Mouse (Mus musculus): ENCODE measurements around the gene Sec24d. TPM values are rescaled to one million over a fixed set of nuclear protein-coding genes. Genes with fewer than 3 reads are reported as not detected.

Gene Sec24d
- polyA plus RNA-seq, 1 experiment from 2014 or later = 34.9 TPM

DNA sequence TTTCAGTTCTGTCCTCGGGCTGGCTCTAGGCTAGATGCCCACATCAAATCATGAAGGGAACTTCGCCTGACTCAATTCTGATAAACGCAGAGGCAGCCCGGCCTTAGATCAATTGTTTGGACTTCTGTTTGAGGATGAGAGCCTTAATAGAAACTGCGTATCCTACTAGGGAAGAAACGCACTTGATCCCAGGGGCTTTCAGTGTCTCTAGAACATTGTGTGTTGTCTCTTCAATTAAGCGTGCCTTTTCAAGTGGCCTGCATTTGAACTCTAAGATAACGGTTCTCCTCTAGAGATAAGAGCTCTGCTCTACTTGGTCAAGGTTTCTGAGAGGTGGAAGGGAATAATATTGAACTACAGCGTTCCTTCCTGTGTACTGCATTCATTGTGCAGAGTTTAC, 49.8 kb downstream of the Sec24d start:
- TF ChIP-seq CTCF (IDR thresholded peaks at IDR 0.05) = no peak
- TF ChIP-seq EP300 (IDR thresholded peaks at IDR 0.05) = no peak

DNA sequence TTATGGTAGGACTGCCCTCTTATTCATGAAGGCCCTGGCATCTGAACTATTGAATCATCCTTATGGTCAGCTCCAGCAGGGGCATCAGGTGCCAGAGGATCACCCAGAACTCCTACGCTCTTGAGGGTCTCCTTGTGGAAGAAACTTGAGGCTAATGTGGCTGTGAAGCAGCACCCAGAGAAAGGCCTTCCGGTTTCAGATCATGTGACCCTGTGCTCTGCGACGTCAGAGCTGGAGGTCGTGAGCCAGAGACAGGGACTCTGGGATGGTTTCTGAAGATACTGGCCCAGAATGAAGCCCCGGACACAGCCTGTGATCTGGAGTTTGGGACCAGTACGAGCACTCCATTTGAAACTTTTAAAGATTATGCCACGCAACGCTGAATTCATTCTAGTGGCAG, 53.1 kb downstream of the Sec24d start:
- H3K27ac ChIP-seq (ENCODE audit: low read length) = no peak overlapping the region
- no peak overlapping the region for H3K4me3 ChIP-seq (ENCODE audit: low read depth, low read length)
- H3K27me3 ChIP-seq (replicated peaks; ENCODE audit: insufficient read depth, low read length) = no peaks in the 10 kb centered on the region
- no peak overlapping the region for H3K9ac ChIP-seq (replicated peaks; ENCODE audit: low read depth)
- no peaks in the 10 kb centered on the region for H3K9me3 ChIP-seq (ENCODE audit: low read length)
- H3K36me3 ChIP-seq (ENCODE audit: insufficient read depth, low read length) = no peaks in the 10 kb centered on the region
- no peak for DNase-seq (ENCODE audit: low spot score)
- ATAC-seq = no peak
- no peaks in the 10 kb centered on the region for H3K4me1 ChIP-seq (ENCODE audit: insufficient read depth, low read depth, low read length)
- WGBS = 71% methylated on average over 9 of the region's 9 CpGs
- TF ChIP-seq EP300 (IDR thresholded peaks at IDR 0.05) = no peak
- no peak for TF ChIP-seq CTCF (IDR thresholded peaks at IDR 0.05)
- H3K4me2 ChIP-seq (replicated peaks; ENCODE audit: low read depth, low read length) = no peak overlapping the region

More for the DNA sequence above, 49.8 kb downstream of the Sec24d start:
- no peak overlapping the region for H3K4me3 ChIP-seq (ENCODE audit: low read depth, low read length)
- H3K4me1 ChIP-seq (ENCODE audit: insufficient read depth, low read depth, low read length) = no peaks in the 10 kb centered on the region
- WGBS = 55% methylated on average over 9 of the region's 9 CpGs
- H3K27me3 ChIP-seq (replicated peaks; ENCODE audit: insufficient read depth, low read length) = no peaks in the 10 kb centered on the region
- ATAC-seq = no peak
- DNase-seq (ENCODE audit: low spot score) = no peak
- H3K27ac ChIP-seq (ENCODE audit: low read length) = no peak overlapping the region
- no peaks in the 10 kb centered on the region for H3K9me3 ChIP-seq (ENCODE audit: low read length)
- H3K36me3 ChIP-seq (ENCODE audit: insufficient read depth, low read length) = no peaks in the 10 kb centered on the region
- H3K4me2 ChIP-seq (replicated peaks; ENCODE audit: low read depth, low read length) = no peak overlapping the region
- H3K9ac ChIP-seq (replicated peaks; ENCODE audit: low read depth) = no peak overlapping the region

- no peaks in the 10 kb centered on the region for H3K27me3 ChIP-seq (replicated peaks; ENCODE audit: insufficient read depth, low read length)
- no peak overlapping the region for H3K9ac ChIP-seq (replicated peaks; ENCODE audit: low read depth)
- H3K4me3 ChIP-seq (ENCODE audit: low read depth, low read length) = no peak overlapping the region
- H3K27ac ChIP-seq (ENCODE audit: low read length) = no peak overlapping the region
- WGBS = 87% methylated on average over 6 of the region's 6 CpGs
- ATAC-seq (peak; percentile 37; the same call in 1 of the 2 replicates), DNase-seq (ENCODE audit: low spot score) (peak; percentile 11)
- TF ChIP-seq CTCF (IDR thresholded peaks at IDR 0.05) (no peak), EP300 (IDR thresholded peaks at IDR 0.05) (no peak)
- no peaks in the 10 kb centered on the region for H3K4me1 ChIP-seq (ENCODE audit: insufficient read depth, low read depth, low read length)
- no peaks in the 10 kb centered on the region for H3K9me3 ChIP-seq (ENCODE audit: low read length)
- H3K36me3 ChIP-seq (ENCODE audit: insufficient read depth, low read length) = no peaks in the 10 kb centered on the region
- no peak overlapping the region for H3K4me2 ChIP-seq (replicated peaks; ENCODE audit: low read depth, low read length)
These were observed 54.4 kb downstream of the Sec24d start for GRCm38 (mm10) chr3:123321612-123322011.

DNA sequence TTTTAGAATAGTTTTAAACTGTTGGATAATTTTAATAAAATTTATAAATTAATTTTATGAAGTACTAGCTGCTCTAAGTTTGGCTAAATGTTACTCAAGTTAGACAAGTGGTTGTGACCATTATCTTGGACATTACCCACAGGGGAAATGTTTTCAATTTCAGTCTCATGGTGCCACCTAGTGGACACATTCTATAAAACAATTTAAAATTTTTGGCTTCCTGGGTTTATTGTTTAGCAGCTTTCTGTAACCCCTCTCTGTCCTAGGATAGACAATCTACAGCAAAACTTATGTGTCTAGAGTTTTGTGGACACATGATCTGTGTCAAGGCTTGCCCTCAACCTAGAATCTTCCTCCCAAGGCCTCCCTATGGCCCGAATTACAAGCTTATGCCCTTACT, 54.9 kb downstream of the Sec24d start:
- TF ChIP-seq EP300 (IDR thresholded peaks at IDR 0.05) (no peak), CTCF (IDR thresholded peaks at IDR 0.05) (peak; percentile 67)
- no peaks in the 10 kb centered on the region for H3K27me3 ChIP-seq (replicated peaks; ENCODE audit: insufficient read depth, low read length)
- DNase-seq (ENCODE audit: low spot score) (peak; percentile 77), ATAC-seq (0 out of 2 replicates have a peak, but pooled peaks have one; percentile 30)
- no peak overlapping the region for H3K9ac ChIP-seq (replicated peaks; ENCODE audit: low read depth)
- no peak overlapping the region for H3K4me2 ChIP-seq (replicated peaks; ENCODE audit: low read depth, low read length)
- no peak overlapping the region for H3K4me3 ChIP-seq (ENCODE audit: low read depth, low read length)
- H3K9me3 ChIP-seq (ENCODE audit: low read length) = no peaks in the 10 kb centered on the region
- H3K4me1 ChIP-seq (ENCODE audit: insufficient read depth, low read depth, low read length) = no peaks in the 10 kb centered on the region
- WGBS = 29% methylated on average over 1 of the region's 1 CpGs
- H3K27ac ChIP-seq (ENCODE audit: low read length) = no peak overlapping the region
- no peaks in the 10 kb centered on the region for H3K36me3 ChIP-seq (ENCODE audit: insufficient read depth, low read length)

DNA sequence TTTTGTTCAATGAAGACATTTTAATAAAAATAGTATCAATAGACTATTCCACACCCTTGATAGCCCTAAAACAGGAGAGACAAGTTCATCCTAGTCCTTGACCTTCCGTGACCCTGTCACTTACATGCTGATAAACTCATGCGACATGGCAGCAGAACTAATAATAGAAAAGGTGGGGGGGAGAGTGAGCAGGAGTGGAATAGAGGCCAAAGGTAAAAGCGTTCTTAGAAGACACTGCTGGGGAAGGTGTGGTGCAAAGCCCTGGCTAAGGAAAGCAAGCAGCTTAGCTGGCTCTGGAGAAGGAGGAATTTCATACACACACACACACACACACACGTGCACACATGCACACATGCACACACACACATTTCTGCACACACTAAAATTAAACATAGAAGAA, 57.1 kb downstream of the Sec24d start:
- no peak overlapping the region for H3K4me2 ChIP-seq (replicated peaks; ENCODE audit: low read depth, low read length)

GRCm38 (mm10) chr3:123329251-123329650, 62.0 kb downstream of the Sec24d start:
- ATAC-seq = peak; percentile 67
- TF ChIP-seq CTCF (IDR thresholded peaks at IDR 0.05) (no peak), EP300 (IDR thresholded peaks at IDR 0.05) (no peak)
- H3K27me3 ChIP-seq (replicated peaks; ENCODE audit: insufficient read depth, low read length) = no peaks in the 10 kb centered on the region
- no peak overlapping the region for H3K4me2 ChIP-seq (replicated peaks; ENCODE audit: low read depth, low read length)
- 45% methylated on average over 6 of the region's 6 CpGs for WGBS
- no peak overlapping the region for H3K27ac ChIP-seq (ENCODE audit: low read length)
- no peak overlapping the region for H3K9ac ChIP-seq (replicated peaks; ENCODE audit: low read depth)
- no peak overlapping the region for H3K4me3 ChIP-seq (ENCODE audit: low read depth, low read length)
- no peaks in the 10 kb centered on the region for H3K9me3 ChIP-seq (ENCODE audit: low read length)
- peaks cover 8% of the 10 kb centered on the region; the same call in 1 of the 2 replicates for H3K4me1 ChIP-seq (ENCODE audit: insufficient read depth, low read depth, low read length)
- no peaks in the 10 kb centered on the region for H3K36me3 ChIP-seq (ENCODE audit: insufficient read depth, low read length)
- DNase-seq (ENCODE audit: low spot score) = peak; percentile 86

More for the DNA sequence above, 57.1 kb downstream of the Sec24d start:
- 47% methylated on average over 4 of the region's 4 CpGs for WGBS
- TF ChIP-seq CTCF (IDR thresholded peaks at IDR 0.05) (no peak), EP300 (IDR thresholded peaks at IDR 0.05) (no peak)
- Histone ChIP-seq H3K4me1 (ENCODE audit: insufficient read depth, low read depth, low read length) (no peaks in the 10 kb centered on the region), H3K27me3 (replicated peaks; ENCODE audit: insufficient read depth, low read length) (no peaks in the 10 kb centered on the region), H3K4me3 (ENCODE audit: low read depth, low read length) (no peak overlapping the region), H3K9ac (replicated peaks; ENCODE audit: low read depth) (no peak overlapping the region), H3K36me3 (ENCODE audit: insufficient read depth, low read length) (no peaks in the 10 kb centered on the region), H3K27ac (ENCODE audit: low read length) (no peak overlapping the region), H3K9me3 (ENCODE audit: low read length) (no peaks in the 10 kb centered on the region)
- no peak for ATAC-seq
- DNase-seq (ENCODE audit: low spot score) = no peak

GRCm38 (mm10) chr3:123330221-123330620, 63.0 kb downstream of the Sec24d start:
- DNase-seq (ENCODE audit: low spot score) = no peak
- Histone ChIP-seq H3K27ac (ENCODE audit: low read length) (no peak overlapping the region), H3K9ac (replicated peaks; ENCODE audit: low read depth) (no peak overlapping the region)

More at GRCm38 (mm10) chr3:123330221-123330620, 63.0 kb downstream of the Sec24d start:
- TF ChIP-seq CTCF (IDR thresholded peaks at IDR 0.05) (no peak), EP300 (IDR thresholded peaks at IDR 0.05) (no peak)
- Histone ChIP-seq H3K27me3 (replicated peaks; ENCODE audit: insufficient read depth, low read length) (no peaks in the 10 kb centered on the region), H3K36me3 (ENCODE audit: insufficient read depth, low read length) (no peaks in the 10 kb centered on the region), H3K4me1 (ENCODE audit: insufficient read depth, low read depth, low read length) (peaks cover 8% of the 10 kb centered on the region; the same call in 1 of the 2 replicates), H3K4me2 (replicated peaks; ENCODE audit: low read depth, low read length) (no peak overlapping the region), H3K4me3 (ENCODE audit: low read depth, low read length) (no peak overlapping the region), H3K9me3 (ENCODE audit: low read length) (no peaks in the 10 kb centered on the region)
- 85% methylated on average over 4 of the region's 4 CpGs for WGBS
- ATAC-seq = no peak

All from lung, postnatal 0 days (tissue).